Mouse (Mus musculus) forebrain, embryonic 11.5 days (tissue): ENCODE measurements around the gene Pgm2. TPM values are rescaled to one million over a fixed set of nuclear protein-coding genes. Genes with fewer than 3 reads are reported as not detected.
A peak's percentile ranks its signal among the peaks of the same experiment; 100 is the strongest.

ENCODE experiments used
- ATAC-seq: fragments of 200-750 bp; cut with Nextera tagmentation; replicated peaks from 2 replicates; pipeline ENCODE4 v1.8.0; 2017; ENCODE audit warnings: moderate TSS enrichment; ENCODE audit not compliant: low FRiP score
- DNase-seq: peaks from one replicate; pipeline ENCODE4 v3.0.0-alpha.2; 2017; ENCODE audit warnings: low spot score
- H3K27ac ChIP-seq: fragments of 300-500 bp; sonication (generic); 2 replicates; pipeline ENCODE4 v1.5.1; 2014; ENCODE audit warnings: low read depth, low read length
- H3K27me3 ChIP-seq: fragments of 300-500 bp; sonication (generic); 2 replicates; pipeline ENCODE4 v1.6.1; 2014; ENCODE audit warnings: mild to moderate bottlenecking, low read length, mixed read lengths; ENCODE audit not compliant: control insufficient read depth, insufficient read depth
- H3K36me3 ChIP-seq: fragments of 300-500 bp; sonication (generic); 2 replicates; pipeline ENCODE4 v1.6.1; 2014; ENCODE audit warnings: mild to moderate bottlenecking, low read length, moderate library complexity, mixed read lengths; ENCODE audit not compliant: control insufficient read depth, insufficient read depth
- H3K4me1 ChIP-seq: fragments of 300-500 bp; sonication (generic); replicated peaks from 2 replicates; pipeline ENCODE4 v1.6.1; 2014; ENCODE audit warnings: low read length, mixed read lengths; ENCODE audit not compliant: control insufficient read depth, insufficient read depth
- H3K4me2 ChIP-seq: fragments of 300-500 bp; sonication (generic); 2 replicates; pipeline ENCODE4 v1.6.1; 2014; ENCODE audit warnings: low read depth, mild to moderate bottlenecking, low read length, moderate library complexity, mixed read lengths; ENCODE audit not compliant: severe bottlenecking
- H3K4me3 ChIP-seq: fragments of 300-500 bp; sonication (generic); 2 replicates; pipeline ENCODE4 v1.5.1; 2014; ENCODE audit warnings: low read depth, low read length
- H3K9ac ChIP-seq: fragments of 300-500 bp; sonication (generic); 2 replicates; pipeline ENCODE4 v1.6.1; 2014; ENCODE audit warnings: low read length
- H3K9me3 ChIP-seq: fragments of 300-500 bp; sonication (generic); 2 replicates; pipeline ENCODE4 v1.6.1; 2016; ENCODE audit warnings: low read length, mixed read lengths; ENCODE audit not compliant: control insufficient read depth
- WGBS: fragments of 180-500 bp; shearing (Covaris S2); extraction: QIAGEN DNeasy Blood & Tissue Kit; methylation state at CpG from one replicate; pipeline ENCODE4 v1.1.7; 2014; 5-methylcytosine and 5-hydroxymethylcytosine counted together
- polyA plus RNA-seq: library from polyadenylated mRNA; unstranded; fragments of >200 nt; fragmentation: Nextera tagmentation; extraction: Ambion mirVana; gene quantifications from 2 replicates; pipeline ENCODE4 v1.2.1, GENCODE M21; 2014

Gene Pgm2
- polyA plus RNA-seq, 1 experiment from 2014 or later, result 29.7 TPM

- Histone ChIP-seq H3K4me2 (no peak overlapping the region), H3K27me3 (no peaks in the 10 kb centered on the region), H3K9ac (no peak overlapping the region), H3K27ac (no peak overlapping the region), H3K36me3 (no peaks in the 10 kb centered on the region), H3K4me1 (no peaks in the 10 kb centered on the region), H3K4me3 (no peak overlapping the region), H3K9me3 (no peaks in the 10 kb centered on the region)
- WGBS, result 86% methylated on average over 3 of the region's 3 CpGs
- DNase-seq, result no peak
- ATAC-seq, result no peak
These were observed 47.5 kb downstream of the Pgm2 start for GRCm38 (mm10) chr5:64140202-64140601.

GRCm38 (mm10) chr5:64144315-64144714 is 51.6 kb downstream of the Pgm2 start:
- H3K27me3 ChIP-seq, result no peaks in the 10 kb centered on the region
- no peak for DNase-seq
- H3K4me3 ChIP-seq, result no peak overlapping the region
- H3K36me3 ChIP-seq, result no peaks in the 10 kb centered on the region
- H3K4me1 ChIP-seq, result no peaks in the 10 kb centered on the region
- H3K9ac ChIP-seq, result no peak overlapping the region
- H3K4me2 ChIP-seq, result no peak overlapping the region
- no peaks in the 10 kb centered on the region for H3K9me3 ChIP-seq
- no peak overlapping the region for H3K27ac ChIP-seq
- ATAC-seq, result no peak
- 76% methylated on average over 5 of the region's 5 CpGs for WGBS

GRCm38 (mm10) chr5:64146384-64147005 is 53.7 kb downstream of the Pgm2 start:
- DNase-seq, result no peak
- 86% methylated on average over 10 of the region's 10 CpGs for WGBS
- ATAC-seq, result no peak
- no peak overlapping the region for H3K9ac ChIP-seq
- H3K4me1 ChIP-seq, result no peaks in the 10 kb centered on the region
- no peak overlapping the region for H3K4me2 ChIP-seq
- no peaks in the 10 kb centered on the region for H3K36me3 ChIP-seq
- H3K27ac ChIP-seq, result no peak overlapping the region
- no peaks in the 10 kb centered on the region for H3K9me3 ChIP-seq
- H3K4me3 ChIP-seq, result no peak overlapping the region
- H3K27me3 ChIP-seq, result 0 out of 2 replicates have a peak, but pooled peaks cover 3% of the 10 kb centered on the region

GRCm38 (mm10) chr5:64149184-64150127 is 56.7 kb downstream of the Pgm2 start:
- Histone ChIP-seq H3K4me3 (no peak overlapping the region), H3K27ac (no peak overlapping the region), H3K9me3 (no peaks in the 10 kb centered on the region), H3K27me3 (0 out of 2 replicates have a peak, but pooled peaks cover 3% of the 10 kb centered on the region), H3K9ac (no peak overlapping the region), H3K36me3 (no peaks in the 10 kb centered on the region), H3K4me1 (no peaks in the 10 kb centered on the region), H3K4me2 (no peak overlapping the region)
- 0 out of 2 replicates have a peak, but pooled peaks have one; percentile 51 for ATAC-seq
- WGBS, result 38% methylated on average over 17 of the region's 17 CpGs
- no peak for DNase-seq

GRCm38 (mm10) chr5:64153319-64153718 is 60.6 kb downstream of the Pgm2 start:
- no peaks in the 10 kb centered on the region for H3K9me3 ChIP-seq
- no peak overlapping the region for H3K4me3 ChIP-seq
- H3K27me3 ChIP-seq, result peaks cover 3% of the 10 kb centered on the region
- DNase-seq, result no peak
- 88% methylated on average over 1 of the region's 1 CpGs for WGBS
- no peak for ATAC-seq
- H3K4me2 ChIP-seq, result no peak overlapping the region
- H3K36me3 ChIP-seq, result no peaks in the 10 kb centered on the region
- no peaks in the 10 kb centered on the region for H3K4me1 ChIP-seq
- H3K27ac ChIP-seq, result no peak overlapping the region
- no peak overlapping the region for H3K9ac ChIP-seq

- whole genome bisulfite sequencing, result 61% methylated on average over 11 of the region's 11 CpGs
- H3K27me3 ChIP-seq, result peaks cover 11% of the 10 kb centered on the region
- no peaks in the 10 kb centered on the region for H3K9me3 ChIP-seq
- no peaks in the 10 kb centered on the region for H3K36me3 ChIP-seq
- ATAC-seq (no peak), DNase-seq (no peak)
- H3K27ac ChIP-seq, result no peak within 1 kb of the TSS
- H3K4me1 ChIP-seq, result no peaks in the 10 kb centered on the region
- H3K4me3 ChIP-seq, result no peak within 1 kb of the TSS
- no peak within 1 kb of the TSS for H3K9ac ChIP-seq
- H3K4me2 ChIP-seq, result no peak within 1 kb of the TSS
These were observed 63.3 kb downstream of the Pgm2 start, which contains the start of gene Tbc1d1 for GRCm38 (mm10) chr5:64155861-64156550. TSS of gene Tbc1d1 (plus strand) at chr5:64156305.

GRCm38 (mm10) chr5:64156579-64156978 is 63.8 kb downstream of the Pgm2 start:
- H3K4me3 ChIP-seq, result no peak overlapping the region
- ATAC-seq, result no peak
- H3K4me1 ChIP-seq, result no peaks in the 10 kb centered on the region
- no peak for DNase-seq
- peaks cover 11% of the 10 kb centered on the region for H3K27me3 ChIP-seq
- H3K9ac ChIP-seq, result no peak overlapping the region
- H3K4me2 ChIP-seq, result no peak overlapping the region
- no peak overlapping the region for H3K27ac ChIP-seq
- WGBS, result 61% methylated on average over 4 of the region's 4 CpGs
- no peaks in the 10 kb centered on the region for H3K9me3 ChIP-seq
- no peaks in the 10 kb centered on the region for H3K36me3 ChIP-seq

GRCm38 (mm10) chr5:64157926-64158325 is 65.2 kb downstream of the Pgm2 start:
- no peak overlapping the region for H3K4me2 ChIP-seq
- no peaks in the 10 kb centered on the region for H3K36me3 ChIP-seq
- DNase-seq, result no peak
- H3K9me3 ChIP-seq, result no peaks in the 10 kb centered on the region
- 33% methylated on average over 1 of the region's 1 CpGs for whole genome bisulfite sequencing
- H3K4me1 ChIP-seq, result no peaks in the 10 kb centered on the region
- no peak overlapping the region for H3K9ac ChIP-seq
- H3K4me3 ChIP-seq, result no peak overlapping the region
- no peak for ATAC-seq
- no peak overlapping the region for H3K27ac ChIP-seq
- H3K27me3 ChIP-seq, result peaks cover 11% of the 10 kb centered on the region
